Mouse (Mus musculus): ENCODE measurements at regions not wholly inside any gene's neighbourhood (a gene's known extent, or its start where the extent isn't known, plus 50 kb on each side); places are given as distances from the start of the nearest gene placed in this dataset.

- no peak for TF ChIP-seq CTCF (IDR thresholded peaks at IDR 0.05; ENCODE audit: low read depth, low read length)
- TF ChIP-seq TAL1 (conservative IDR thresholded peaks at IDR 0.05; ENCODE audit: low read depth, low read length), result no peak
- TF ChIP-seq GATA1 (IDR thresholded peaks at IDR 0.05; ENCODE audit: borderline replicate concordance, low read length), result no peak
Observed at GRCm38 (mm10) chr2:30690925-30691856, 96.4 kb downstream of the Cstad start.
